Mouse (Mus musculus): ENCODE data around the gene Tbl1xr1. TPM values are rescaled to one million over a fixed set of nuclear protein-coding genes. Genes with fewer than 3 reads are reported as not detected.

The Tbl1xr1 gene
- total RNA-seq, 2 experiments from 2014 or later = 52.9 to 55.5 TPM

DNA sequence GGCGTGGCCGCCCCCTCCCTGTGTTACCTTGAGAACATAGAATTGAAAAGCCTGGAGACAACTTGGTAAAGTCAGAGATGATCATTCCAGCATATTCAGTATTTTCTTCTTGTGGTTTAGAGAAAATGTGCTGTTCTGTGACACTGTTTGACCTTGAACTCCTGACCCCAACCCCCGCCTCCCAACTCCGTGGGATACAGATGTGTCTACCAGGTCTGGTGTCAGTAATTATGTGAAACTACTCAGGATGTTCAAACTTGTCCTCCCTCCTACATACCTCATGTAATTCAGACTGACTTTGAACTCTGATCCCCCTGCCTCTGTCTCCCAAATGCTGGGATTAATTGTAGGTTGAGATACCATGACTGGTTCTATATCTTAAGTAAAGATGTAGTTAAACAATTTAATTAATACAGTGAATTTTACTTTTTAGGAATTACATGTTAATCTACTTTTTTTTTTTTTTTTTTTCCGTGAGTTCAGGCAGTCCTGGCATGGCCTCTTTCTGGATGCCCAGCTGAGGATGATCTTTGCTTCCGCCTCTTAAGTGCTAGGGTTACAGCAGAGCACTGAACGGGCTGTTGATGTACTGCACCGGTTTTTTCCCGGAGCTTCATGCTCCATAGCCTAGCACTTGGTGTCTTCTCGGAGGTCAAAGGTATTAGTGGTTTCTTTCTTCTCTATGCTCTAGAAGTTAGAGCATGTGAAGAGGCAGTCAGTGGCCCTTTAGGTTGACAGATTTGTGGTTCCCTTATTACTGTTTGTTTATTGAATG is 8.0 kb downstream of the Tbl1xr1 start:
- no peak for DNase-seq (ENCODE audit: low spot score)

DNA sequence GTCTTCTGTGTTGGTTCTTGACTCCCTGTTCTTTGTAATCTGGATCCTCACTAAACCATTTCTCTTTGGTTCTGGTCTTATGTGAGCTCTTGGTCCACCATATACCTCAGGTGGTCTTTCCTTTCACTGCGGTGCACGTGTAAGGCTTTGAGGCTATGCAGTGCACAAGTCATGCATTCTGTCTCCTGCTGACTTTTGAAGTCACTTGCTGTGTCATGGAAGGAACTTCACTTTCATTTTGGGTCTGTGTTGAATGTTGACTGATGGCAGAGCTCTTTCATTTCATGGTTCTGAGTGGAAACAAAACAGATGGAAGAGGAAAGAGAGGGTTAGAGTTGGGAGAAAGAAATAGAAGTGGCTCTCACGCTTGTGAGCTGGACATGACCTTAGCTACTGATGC is 13.4 kb downstream of the Tbl1xr1 start:
- no peak for DNase-seq (ENCODE audit: low spot score)

DNA sequence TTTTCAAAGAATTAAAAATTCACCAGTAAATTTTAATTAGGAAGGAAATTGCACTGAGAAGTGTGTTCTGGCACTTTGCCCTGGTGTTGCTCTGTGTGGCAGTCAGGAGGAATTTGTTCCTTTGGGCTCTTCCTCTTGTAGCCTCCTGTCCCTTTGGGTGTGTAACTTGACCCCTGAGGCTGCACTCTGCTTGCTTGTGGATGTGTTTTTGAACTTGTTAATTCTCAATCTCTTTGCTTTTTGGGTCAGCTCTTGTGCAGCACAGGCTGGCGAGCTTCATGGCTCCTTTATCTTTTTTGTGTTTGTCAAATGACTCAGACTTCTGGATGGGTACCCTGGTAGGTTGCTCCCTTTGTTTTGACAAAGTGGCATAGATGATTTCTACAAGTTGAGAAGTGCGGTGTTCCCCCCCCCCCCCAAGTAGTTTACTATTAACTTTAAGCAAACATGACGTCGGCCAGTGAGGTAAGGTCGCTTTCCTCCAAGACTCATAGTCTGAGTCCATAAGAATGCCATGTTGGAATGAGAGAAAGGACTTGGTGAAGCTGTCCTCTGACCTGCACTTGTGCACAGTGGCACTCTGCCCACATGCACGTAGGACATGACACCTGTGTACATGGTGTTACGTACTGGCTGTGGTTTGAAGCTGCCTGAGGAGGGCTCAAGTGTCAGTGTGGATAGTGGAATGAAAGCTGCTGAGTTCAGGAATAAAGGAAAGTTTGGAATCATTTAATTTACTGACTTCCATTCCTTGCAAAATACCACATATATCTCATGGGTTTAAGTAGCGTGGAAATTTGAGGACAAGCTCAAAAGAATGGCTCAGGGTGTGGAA is 14.2 kb downstream of the Tbl1xr1 start:
- peak; percentile 48 for DNase-seq (ENCODE audit: low spot score)

DNA sequence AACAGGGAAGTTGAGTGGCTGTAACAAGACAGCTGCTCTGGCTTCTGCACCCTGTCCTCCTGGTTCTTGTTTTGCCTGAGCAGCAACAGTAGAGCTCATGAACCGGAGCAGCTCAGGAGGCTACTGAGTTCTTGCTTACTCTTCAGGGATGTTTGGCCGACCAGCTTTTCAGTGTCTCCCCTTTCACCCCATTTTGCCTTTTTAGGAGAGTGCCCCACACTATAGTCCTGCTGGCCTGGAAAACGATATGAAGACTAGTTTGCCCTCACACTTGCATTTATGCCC is 14.8 kb downstream of the Tbl1xr1 start:
- no peak for DNase-seq (ENCODE audit: low spot score)

DNA sequence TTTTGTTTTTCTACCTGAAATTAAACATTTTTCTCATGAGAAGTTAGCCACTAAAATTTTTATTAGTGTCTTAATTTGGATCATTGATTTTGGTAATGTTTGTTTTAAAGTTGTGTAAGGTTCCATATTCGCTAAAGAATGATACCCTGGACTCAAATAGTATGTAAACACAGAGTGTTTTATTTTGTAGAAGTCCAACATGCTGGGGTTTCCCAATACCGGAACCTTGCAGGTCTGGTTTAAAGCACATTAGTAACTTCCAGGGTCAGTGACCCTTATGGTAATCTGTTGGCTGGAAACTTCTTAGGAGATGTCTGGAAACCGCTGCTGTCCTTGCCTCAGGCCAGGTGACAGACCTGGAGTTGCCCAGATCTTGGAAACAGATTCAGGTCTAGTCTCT is 15.2 kb downstream of the Tbl1xr1 start:
- no peak for DNase-seq (ENCODE audit: low spot score)

DNA sequence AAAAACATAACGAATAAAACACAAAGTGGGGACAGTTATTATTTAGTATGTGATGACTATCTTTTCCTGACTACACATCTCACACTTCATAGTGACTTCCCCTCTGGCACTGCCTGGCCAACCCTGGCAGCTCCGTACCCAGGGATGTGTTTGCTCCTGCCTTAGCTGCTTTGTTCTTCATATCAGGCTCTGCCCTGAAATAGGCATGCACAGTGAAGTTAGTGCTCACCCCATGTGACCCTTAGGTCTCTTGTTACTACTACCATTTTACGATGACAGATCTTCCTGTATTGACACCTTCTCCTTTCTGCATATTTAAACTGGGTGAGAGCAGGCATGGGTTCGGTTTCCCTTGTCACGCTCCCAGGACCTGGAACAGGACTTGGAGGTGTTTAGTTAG is 16.3 kb downstream of the Tbl1xr1 start:
- no peak for DNase-seq (ENCODE audit: low spot score)

DNA sequence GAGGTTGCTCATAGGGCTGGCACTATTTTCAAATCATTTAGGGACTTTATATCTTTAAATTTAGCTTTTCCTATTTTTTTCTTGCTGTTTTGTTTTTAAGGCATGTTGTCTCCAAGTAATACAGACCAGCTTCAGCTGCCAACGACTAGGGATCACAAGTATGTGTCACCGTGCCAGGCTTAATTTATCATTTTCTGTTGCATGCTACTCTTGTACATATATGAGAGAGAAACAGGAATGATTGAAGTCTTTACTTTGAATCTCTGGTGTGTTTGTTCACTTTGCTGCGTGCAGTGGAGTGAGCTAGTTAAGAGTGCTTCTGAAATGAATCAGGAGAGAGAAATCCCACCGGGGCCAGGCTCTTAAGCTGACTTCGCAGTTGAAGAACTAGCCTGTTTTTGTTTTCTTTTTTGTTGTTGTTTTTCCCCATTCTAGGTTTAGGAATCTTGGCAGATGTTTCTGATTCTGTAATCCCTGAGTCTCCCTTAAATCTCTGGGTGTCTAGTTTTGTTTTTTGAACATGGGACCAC is 27.6 kb downstream of the Tbl1xr1 start:
- no peak for DNase-seq (ENCODE audit: low spot score)

DNA sequence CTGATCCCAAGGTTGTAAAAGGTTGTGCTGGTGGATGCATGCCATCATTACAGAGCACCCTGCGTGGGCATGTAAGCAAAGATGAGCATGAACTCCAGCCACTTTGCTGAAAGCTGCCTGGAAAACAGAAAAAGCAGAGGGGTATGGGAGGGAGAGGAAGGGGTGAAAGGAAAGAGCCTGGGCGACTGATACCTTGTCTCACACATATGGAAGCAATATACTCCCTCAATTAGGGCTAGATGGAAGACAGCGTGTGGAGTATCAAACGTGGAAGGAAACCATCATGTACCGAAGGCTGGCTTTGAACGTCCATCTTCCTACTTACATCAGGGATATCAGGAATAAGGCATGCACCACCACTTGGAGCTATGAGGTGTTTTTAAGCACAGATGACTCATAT is 29.0 kb downstream of the Tbl1xr1 start:
- DNase-seq (ENCODE audit: low spot score) = no peak

DNA sequence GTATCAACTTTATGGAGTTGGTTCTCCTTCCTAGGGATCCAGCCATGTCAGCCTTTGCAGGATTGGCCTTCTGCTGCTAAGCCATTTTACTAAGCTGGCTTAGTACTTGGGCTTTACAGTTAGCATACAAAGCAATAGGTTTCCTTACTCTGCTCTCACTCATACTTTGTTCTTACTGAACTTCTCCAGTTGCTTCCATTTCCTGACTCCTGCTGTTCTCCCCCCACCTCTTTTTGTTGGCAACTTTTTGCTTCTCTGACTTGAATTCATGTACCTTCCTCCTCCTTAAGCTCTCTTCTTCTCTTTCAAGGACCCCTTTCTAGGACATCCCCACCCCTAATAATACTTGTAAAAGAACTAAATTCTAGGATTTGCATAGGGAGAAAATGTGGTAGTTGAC is 31.6 kb downstream of the Tbl1xr1 start:
- no peak for DNase-seq (ENCODE audit: low spot score)

DNA sequence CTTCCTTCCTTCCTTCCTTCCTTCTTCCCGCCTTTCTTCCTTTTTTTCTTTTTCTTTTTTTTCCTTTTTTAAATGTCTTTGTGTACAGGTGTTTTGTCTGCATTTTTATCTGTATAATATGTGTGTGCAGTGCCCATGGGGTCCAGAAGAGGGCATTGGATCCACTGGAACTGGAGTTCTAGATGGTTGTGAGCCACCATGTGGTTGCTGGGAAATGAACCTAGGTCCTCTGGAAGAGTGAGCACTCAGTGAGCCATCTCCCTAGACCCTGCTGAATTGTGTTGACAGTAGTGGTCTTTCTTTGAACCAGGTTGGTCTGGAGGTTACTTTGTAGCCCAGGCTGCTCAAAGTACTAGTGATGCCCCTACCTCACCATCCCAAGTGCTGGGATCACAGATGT is 33.2 kb downstream of the Tbl1xr1 start:
- no peak for DNase-seq (ENCODE audit: low spot score)

DNA sequence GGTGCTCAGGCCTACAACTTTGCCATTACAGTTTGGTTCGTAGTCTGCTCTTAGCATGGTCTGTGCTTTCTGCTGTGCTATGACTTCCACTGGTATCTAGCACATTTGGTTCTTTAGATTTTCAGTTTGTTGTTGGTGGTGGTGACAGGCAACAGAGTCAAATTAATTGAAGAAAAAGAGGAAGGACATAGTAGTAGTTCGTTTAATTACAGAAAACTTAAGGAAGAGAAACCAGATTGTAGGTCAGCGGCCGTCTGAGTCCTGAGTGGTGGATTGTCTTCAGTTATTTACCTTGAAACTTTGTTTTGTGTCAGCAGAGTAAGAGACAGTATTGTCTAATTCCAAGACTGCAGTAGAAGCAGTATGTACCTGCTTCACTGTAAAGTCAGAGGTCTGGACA is 37.3 kb downstream of the Tbl1xr1 start:
- DNase-seq (ENCODE audit: low spot score) = no peak

DNA sequence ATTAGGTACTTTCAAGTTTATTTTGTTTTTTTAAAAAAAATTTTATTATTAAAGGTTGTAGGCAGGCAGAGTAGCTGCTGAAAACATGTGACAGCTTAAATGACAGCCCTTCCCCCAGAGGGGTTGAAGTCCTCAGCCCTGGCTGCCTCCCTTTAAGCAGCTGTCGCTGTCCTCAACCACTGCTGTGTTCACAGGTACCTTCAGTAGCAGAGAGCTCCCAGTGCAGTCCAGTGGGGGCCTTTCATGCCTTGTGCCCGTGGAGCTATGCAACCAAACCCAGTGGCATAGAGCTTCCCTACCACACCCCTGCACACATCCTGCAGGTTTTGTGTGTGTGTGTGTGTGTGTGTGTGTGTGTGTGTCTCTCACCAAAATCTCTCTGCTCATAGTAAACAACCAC is 38.8 kb downstream of the Tbl1xr1 start:
- peak; percentile 51 for DNase-seq (ENCODE audit: low spot score)

DNA sequence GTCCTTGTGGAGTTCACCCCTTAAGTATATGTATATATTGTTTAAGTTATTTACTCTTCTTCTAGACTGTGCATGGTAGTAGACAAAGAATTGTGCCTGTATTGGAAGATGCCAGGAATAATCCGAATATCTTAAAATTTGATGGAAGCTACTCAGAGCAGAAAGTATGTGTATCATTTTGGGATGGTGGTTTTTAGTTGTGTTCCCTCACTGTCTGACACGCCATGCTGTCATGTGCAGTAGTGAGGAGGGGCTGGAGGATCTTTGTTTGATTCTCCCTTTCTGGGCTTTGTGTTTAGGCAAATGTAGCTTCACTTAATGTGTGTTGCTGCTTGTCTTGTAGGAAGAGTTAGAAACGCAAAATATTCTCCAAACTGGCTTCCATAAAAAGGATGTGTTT is 39.2 kb downstream of the Tbl1xr1 start:
- DNase-seq (ENCODE audit: low spot score) = no peak

DNA sequence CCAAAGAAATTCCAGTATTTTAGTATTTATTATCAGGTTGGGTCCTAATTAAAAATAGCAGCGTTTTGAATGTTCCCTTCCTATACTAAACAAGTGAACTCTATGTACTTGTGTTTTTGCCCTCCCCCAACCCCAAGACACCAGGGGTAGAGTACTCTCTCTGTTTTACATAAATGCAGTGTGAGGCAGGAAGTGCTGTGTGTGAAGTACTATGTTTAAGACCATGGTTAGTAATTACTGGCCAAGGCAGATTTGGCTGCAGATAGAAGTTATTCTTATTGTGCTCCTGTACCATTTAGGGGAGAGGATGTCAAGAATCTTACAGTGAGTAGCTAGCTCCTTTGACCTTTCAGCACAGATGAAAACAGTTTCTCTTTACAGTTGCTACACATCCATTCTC is 39.7 kb downstream of the Tbl1xr1 start:
- no peak for DNase-seq (ENCODE audit: low spot score)

DNA sequence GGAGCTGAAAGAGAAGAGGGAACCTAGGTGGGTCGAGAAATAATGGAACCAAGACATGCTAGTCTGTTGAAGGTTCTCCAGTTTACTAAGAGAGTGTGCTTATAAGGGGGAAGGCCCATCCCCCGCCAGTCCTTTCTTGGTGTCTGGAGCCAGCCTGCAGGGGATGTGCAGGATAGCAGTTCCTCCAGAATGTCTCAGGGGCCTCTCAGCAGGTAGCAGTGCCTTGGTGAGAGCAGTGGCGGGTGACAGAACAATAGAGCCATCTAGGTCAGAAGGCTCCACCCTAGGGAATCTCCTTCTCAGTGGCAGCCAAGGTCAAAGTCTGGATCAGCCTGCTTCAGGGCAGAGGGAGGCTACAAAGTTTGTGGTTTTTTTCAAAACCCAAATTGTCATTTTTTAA is 45.3 kb downstream of the Tbl1xr1 start:
- DNase-seq (ENCODE audit: low spot score) = no peak

DNA sequence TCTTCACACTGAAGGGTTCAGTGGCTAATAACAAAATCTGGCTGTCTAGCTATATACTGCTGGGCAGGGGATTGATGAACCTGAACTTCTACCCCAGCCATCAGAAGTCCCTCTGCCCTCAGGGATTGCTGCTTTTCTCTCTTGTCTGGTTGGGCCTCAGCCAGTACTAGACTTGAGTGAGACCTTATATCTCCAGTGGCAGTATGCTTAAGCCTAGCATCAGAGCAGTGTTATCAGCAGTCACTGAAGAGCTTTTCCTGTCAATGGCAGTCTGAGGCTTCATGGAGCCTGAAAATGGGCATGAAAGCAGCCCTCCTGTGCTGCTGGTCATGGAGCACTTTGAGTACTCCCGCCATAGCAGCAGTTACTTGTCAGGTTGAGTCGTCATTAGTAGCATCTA is 46.7 kb downstream of the Tbl1xr1 start:
- no peak for DNase-seq (ENCODE audit: low spot score)

DNA sequence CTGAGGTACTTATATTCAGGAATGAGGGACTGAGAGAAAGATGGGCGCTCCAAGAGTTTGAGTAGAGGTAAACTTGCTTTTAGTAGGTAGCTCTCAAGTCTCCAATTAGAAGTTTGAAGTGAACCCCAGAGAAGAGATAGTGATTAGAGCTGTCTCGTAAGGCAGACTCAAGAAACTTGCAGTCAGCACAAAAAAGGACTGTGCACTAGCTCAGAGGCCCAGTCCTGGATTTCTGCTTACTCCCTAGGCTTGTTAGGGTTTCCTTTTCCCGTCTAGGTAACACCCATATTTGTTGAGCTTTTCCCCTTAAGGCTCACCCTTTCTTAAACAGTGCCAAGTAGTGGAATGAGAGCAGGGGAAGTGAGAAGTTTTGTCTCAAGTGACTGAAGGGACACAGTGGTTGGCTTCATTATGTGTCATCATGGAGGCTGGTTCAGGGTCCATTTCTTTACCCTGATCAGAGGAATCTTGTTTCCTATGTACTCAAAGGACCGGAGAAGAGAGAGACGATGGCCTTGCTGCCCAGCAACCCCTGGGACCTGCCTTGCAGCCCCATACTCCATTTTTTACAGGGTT is 49.9 kb downstream of the Tbl1xr1 start:
- DNase-seq (ENCODE audit: low spot score) = no peak

DNA sequence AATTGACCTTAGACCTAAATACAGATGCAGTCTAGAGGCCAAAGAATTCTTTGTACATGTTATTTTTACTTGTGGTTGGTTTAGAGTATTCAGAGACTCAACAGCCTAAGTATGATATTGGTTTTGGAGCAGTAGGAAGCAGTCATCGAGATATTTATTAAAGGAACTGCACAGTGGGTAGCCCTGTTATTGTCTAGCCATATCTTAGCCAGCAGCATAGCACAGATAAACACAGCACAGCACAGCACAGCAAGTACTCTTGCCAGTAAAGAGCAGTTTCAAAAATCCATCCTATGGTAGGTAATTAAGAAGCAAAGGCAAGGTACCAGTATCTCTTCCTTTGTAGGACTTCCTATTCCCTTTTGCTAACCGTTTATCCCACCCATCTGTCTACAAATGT is 54.8 kb downstream of the Tbl1xr1 start:
- DNase-seq (ENCODE audit: low spot score) = no peak

DNA sequence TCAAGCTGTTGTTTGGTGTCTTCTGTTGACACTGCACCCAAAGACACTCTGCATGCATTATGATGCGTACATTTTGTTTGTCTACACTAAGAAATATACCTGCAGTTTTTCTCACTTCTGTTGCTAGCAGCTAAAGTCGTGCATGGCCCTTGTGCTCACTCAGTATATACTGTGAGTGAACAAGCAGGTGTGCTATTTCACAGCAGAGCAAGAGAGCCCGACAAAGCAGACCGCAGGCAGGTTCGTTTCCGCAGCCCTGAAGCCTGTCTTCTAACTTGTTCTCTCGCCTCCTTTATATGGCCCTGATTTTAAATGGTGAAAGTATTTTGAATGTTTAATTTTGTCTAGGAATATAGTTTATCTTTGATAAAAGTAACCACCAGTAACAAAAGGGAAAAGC is 57.2 kb downstream of the Tbl1xr1 start:
- no peak for DNase-seq (ENCODE audit: low spot score)

DNA sequence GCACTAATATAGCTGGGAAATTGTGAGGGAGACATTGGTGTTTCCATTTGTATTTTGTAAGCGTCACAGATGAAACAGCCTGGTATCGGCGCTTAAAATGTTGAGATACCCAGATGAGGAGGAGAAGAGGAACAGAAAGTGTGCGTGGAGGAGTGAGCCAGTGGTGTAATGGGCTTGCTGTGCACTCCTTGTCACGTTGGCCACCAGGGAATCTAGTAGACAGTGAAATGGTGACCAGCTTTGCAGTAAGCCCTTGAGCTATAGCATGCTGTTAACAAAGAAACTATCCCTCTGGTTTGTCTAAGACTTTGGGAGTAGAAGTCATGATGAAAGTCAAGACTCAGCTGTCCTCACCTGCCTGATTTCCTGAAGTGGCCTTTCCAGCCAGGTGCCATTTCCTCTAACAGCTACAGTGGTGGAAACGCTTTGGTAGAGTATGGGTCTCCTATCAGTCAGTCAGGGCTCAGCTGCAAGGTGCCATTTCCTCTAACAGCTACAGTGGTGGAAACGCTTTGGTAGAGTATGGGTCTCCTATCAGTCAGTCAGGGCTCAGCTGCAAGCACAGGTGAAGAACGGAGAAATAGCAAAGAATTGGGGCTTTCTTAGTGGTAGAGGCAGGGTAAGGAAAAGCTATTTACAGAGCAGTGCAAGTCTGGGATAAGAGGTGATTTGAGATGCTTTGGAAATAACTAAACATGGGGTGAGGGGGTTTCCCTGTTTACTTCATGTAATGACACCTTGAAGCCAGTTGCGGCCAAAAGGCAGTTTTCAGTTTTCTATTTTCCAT is 61.5 kb downstream of the Tbl1xr1 start:
- DNase-seq (ENCODE audit: low spot score) = no peak

DNA sequence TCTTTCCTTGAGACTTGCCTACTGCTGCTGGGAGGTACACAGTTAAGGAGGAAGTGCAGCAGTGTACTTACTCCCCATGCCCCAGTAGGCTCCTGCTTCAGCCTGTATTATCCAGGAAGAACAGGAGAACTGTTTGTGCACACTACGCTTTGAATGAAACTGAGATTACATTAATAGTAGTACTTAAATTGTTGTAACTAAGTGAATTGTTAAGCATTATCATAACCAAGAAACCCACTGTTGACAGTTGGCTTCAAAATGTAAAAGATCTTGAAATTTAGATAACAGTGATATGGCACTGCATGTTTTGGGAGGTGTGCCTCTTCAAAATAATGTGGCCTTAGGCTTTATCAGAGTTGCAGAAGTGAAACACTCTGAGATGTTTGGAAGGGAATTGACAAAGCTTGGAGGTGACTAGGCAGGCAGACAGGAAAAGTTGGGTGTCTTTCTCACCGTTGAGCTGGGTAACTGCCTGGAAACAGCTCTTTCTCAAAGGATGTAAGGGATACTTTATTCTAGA is 62.2 kb downstream of the Tbl1xr1 start:
- no peak for DNase-seq (ENCODE audit: low spot score)

All from gastrocnemius, adult 18-20 months (tissue).